Mouse (Mus musculus) hematopoietic stem cell, adult 5-6 weeks (primary cell): ENCODE measurements around the gene Sh3pxd2a. TPM values are rescaled to one million over a fixed set of nuclear protein-coding genes. Genes with fewer than 3 reads are reported as not detected.

Experiments used
- ATAC-seq, 2 experiments: fragments of 125-278 bp in 1 of 2; replicated peaks in 1 of 2; 2 replicates each; pipeline ENCODE4 v1.8.0; 2016 to 2017; ENCODE audit warnings: inconsistent platforms in 2 of 2, mild to moderate bottlenecking in 2 of 2, moderate number of reproducible peaks in 2 of 2, low read depth in 1 of 2, moderate TSS enrichment in 1 of 2; ENCODE audit not compliant: low FRiP score in 2 of 2, poor library complexity in 2 of 2, severe bottlenecking in 2 of 2, insufficient read depth in 1 of 2, low TSS enrichment in 1 of 2
- total RNA-seq: library from RNA; stranded (forward); fragments of 172-1452, 232-1000 nt; gene quantifications from 2 replicates; pipeline ENCODE4 v1.2.3, GENCODE M21; 2017

Sh3pxd2a gene
- total RNA-seq, 1 experiment from 2014 or later = 4.2 TPM

DNA sequence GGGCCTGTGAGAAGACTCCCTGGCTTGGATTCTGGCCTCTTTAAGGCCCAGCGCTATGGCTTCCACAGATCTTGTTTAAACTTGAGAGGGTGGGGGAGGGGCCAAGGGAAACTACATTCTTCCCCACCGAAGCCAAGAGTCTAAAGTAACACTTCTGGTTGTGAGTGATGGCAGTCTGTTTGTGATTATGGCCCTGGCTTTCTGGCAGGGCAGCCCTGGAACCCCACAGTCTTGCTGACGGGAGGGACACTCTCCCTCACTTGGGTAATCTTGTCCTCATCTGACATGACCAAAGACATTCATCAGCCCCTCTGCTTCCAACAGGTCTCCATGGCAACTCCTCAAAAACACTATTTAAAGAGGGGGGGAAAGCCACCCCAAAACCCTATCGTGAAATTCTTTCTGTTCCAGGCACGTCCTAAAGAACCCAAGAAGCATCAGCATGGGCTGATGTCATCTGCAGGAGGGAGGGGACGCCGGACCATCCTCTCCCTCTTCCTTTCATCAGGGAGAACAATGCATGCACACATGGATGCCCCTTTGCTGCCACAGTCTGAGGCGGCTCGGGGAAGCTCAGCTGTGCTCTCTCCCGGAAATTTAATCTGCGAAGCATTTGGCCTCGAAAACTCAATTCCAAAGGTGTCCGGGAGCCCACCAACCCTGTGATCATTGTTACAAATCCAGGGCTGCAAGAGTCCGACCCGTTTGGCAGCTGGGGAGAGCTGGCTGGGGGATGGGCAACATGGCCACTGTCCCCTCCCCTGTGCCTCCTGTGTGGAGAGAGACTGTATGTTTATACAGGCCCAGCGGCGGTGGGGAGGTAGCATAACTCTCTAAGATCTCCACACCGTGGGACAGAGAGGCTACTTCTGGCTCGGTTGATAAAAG is 162.7 kb downstream of the Sh3pxd2a start:
- ATAC-seq = no peak

DNA sequence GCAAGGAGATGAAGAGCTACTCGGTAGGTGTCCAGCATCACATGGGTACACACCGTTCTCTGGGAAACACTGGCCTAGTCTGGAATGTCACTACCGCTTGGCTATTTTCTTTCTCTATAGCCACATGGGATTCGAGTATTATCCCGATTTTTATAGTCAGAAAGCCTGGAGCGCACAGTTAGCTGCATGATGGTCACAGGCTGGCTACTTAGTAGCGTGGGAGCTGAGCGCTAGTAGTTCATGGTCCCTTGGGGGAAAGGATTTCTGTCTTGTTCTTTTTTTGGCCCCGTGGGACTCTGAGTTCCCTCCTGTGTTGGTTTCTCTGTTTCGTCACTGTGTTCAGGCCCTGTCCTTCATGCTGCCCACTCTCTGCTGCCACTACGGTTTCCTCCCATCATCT is 166.1 kb downstream of the Sh3pxd2a start:
- no peak for ATAC-seq

- no peak for ATAC-seq
Observed at GRCm38 (mm10) chr19:47292451-47292951, 171.7 kb downstream of the Sh3pxd2a start.

DNA sequence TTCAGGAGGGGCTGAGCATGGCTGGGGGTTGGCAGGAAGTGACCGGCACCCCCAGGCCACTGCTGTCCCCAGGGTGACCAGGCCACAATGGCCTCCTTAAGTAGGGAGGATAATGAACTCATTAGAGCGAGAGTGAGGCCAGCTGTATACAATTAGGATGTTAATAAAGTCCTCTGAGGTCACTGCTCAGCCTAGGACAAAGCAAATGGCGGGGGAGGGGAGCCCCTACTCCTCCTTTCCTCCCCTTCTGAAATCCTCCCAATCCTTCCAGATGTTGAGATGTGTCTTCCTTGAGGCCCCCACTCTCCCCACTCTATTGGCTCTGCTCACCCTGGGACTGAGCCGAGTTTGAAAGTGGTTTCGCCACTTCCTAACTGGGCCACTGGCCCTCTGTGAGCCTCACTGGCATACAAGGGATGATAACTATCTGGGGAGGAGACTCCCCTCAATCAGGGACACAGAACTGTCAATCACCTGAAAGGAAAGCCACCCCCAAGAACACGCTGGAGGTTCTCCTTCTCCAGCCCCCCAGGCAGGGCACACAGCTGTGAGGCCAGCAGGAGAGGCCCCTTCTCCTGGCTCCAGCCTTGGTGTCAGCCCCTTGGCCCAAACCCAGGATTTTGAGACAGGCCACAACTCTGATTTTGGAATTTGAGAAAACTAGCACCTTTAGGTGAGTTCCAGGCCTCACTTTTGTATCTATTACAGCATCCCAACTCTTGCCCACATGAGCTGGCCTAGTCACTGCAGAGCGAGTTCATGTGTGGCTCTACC is 172.7 kb downstream of the Sh3pxd2a start:
- no peak for ATAC-seq

DNA sequence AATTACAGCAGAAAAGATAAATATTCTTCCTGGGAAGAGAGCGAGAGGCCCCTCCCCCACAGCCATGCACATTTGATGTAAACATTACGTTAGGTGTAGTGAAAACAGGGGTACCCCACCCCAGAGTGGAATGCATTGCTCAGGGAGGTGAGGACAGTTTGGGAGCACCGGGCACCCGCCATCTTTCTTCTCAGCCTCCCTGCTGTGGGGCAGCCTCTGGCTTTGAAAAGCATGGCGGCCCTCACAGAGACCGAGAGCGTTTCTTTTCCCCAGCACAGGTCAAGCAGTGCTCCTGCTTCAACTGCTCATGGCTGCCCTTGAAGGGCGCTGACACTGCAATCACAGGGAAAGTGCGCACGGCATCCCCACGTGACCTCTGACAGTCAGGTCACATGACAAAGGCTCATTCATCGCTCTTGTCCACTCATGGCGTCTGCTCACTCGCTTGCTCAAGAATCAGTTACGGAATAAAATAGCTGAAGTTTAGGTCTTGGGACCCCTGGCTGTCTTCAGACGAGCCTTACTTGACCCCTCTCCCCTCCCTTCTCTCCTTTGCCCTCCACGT is 177.2 kb downstream of the Sh3pxd2a start:
- ATAC-seq = no peak

DNA sequence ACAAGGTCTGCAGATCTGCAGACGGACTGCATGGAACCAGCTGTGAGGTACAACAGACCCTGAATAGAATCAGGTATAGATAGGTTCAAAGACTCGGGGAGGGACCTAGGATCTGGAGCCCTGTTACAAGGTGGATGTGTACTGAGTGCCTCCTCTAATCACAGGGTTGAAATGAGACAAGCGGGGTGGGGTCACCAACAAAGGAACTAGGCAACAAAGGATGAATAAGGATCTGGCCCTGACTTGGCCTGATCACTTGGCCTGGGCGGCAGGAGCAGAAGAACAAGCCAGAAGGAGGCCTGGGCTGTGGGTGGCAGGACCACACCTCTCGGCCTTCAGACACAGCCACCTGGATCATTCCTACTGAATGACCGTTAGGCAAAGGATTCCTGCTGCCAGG is 178.6 kb downstream of the Sh3pxd2a start:
- no peak for ATAC-seq

GRCm38 (mm10) chr19:47282688-47283215 is 181.4 kb downstream of the Sh3pxd2a start:
- no peak for ATAC-seq

- ATAC-seq = no peak
Observed at GRCm38 (mm10) chr19:47282050-47282454, 182.1 kb downstream of the Sh3pxd2a start.

DNA sequence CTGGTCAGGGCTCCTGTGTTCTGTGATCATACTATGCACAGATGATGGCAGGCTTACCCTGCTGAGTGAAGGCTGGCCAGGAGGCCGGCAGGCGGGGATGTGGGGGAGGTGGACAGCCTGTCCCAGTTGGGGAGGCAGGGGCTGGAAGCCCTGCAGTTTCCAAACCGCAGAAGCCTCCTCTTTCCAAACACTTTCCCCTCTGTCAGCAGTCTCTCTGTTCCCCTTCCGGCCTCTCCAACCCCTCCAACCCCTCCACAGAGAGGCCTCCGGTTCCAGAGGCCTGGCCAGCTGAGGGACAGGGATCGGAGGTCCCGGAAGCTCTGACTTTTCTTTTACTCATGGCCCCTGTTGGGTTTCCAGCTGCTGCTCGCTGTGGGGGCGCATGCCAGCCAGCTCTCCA is 183.3 kb downstream of the Sh3pxd2a start:
- no peak for ATAC-seq

DNA sequence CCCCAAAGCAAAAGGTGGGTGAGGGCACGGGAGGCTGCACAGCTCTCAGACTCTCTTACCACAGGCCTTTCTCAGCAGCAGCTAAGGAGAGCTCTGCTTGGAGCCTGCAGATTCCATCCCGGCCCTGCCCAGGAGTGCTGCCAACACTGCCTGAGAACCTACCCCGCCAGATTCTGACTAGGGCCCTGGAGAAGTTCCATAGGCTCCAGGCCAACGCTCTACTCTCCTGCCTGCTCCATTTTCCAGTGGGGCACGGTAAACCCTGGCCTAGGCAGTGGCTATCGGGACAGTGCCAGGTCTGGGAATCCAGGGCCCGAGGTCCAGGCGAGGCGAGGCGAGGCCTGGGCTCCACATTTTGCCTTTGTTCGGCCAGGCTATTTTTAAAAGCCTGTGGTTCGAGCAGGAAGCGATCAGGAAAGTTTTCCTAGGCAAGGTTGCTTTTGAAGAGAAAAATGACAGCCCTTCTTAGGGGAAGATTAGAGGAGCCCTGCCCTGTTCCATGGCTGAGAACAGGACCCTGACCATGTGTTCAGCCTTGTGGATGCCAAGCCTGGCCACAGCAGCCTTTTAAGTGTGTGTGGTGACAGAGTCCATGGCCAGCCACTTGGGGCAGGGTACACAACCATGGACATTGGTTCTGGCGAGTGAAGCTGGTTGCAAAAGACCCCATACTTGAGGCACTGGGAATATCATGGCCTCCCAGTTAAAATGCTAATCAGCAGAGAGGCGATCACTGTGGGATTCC is 184.2 kb downstream of the Sh3pxd2a start:
- ATAC-seq = no peak

GRCm38 (mm10) chr19:47279372-47279771 is 184.8 kb downstream of the Sh3pxd2a start:
- ATAC-seq = no peak

DNA sequence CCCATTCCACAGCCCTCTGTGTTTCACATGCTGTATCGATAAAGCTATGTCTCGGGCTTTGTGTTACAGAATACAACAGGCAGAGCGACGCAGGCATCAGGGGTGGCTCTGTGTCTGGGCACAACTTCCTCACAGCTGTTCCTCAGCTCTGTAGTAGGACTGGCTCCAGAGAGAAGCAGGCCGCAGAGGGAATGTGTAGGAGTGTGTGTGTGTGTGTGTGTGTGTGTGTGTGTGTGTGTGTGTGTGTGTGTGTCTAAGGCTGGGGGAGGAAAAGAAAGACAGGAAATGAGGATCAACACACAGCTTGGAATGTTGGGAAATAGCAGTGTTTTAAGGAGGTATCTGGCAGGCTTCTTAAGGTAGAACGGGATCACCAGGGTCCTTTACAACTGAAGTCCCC is 187.5 kb downstream of the Sh3pxd2a start:
- no peak for ATAC-seq

GRCm38 (mm10) chr19:47270520-47270919 is 193.7 kb downstream of the Sh3pxd2a start:
- ATAC-seq = no peak

GRCm38 (mm10) chr19:47269729-47270128 is 194.5 kb downstream of the Sh3pxd2a start:
- no peak for ATAC-seq

DNA sequence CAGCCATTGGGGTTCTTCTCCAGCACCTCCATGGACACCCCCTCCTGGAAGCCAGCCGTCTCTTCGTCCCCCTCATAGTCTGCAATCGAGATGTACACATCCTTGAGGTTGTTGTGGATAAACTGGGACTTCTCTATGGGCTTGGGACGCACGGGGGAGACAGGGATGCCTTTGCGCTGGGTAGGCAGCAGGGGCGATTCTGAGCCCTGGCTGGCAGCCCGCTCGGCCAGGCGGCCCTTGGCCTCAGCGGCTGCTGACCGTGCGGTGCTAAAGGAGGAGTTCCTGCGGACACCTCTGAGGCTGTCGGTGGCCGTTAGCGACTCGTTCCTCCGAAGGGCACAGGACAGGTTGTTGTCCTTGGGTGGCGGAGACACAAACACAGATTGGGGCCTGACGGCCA is 197.1 kb downstream of the Sh3pxd2a start:
- ATAC-seq = no peak

DNA sequence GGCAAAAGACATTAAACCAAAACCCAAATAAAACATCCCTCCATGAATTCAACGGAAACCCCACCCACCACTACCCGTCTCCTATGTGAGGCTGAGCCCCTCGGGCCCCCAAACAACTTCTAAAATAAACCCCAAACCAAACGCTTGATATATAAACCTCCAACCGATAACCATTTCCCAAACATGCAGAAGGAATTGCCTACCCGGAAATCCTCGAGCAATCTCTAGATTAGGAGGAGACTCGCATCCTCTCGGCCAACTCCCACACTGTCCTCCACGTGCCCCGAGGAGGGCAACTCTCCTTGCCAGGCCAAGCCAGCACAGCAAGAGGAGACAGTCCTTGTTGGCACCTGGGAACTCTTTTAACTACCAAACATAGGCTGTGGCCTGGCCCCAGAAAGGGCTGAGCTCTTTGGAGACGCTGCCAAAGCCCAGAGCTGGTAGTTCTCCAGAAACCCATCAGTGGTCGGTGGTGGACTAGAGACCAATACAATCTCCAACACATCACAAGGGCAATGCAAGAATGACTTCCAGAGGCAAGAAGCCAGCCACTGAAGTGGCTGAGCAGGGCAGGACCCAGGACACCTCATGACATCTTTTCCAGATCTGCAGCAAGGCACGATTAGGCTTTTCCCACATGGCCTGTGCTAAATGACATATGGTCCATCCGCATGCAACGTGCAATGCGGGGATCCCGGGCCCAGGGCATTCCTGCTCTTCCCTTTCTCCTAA is 198.0 kb downstream of the Sh3pxd2a start:
- no peak for ATAC-seq
